Mouse (Mus musculus) urinary bladder, postnatal 36 days (tissue): Measurements from ENCODE around the gene Smim17.
A peak's percentile ranks its signal among the peaks of the same experiment; 100 is the strongest.
"Not testable (repeated sequence)": the region's sequence is repeated elsewhere in the genome, so short reads cannot be mapped to it uniquely, and the experiment has no call there.

Experiments used
- DNase-seq, 2 experiments: peaks; one replicate each; pipeline ENCODE4 v3.0.0; 2022; ENCODE audit warnings: low spot score in 2 of 2, mixed read lengths in 1 of 2

Smim17 gene

GRCm38 (mm10) chr7:6397996-6398975 is at the start of gene Smim17:
Gene Smim17, plus strand, starts transcription at chr7:6398715.
- peak; percentile 6 to 14 for DNase-seq

DNA sequence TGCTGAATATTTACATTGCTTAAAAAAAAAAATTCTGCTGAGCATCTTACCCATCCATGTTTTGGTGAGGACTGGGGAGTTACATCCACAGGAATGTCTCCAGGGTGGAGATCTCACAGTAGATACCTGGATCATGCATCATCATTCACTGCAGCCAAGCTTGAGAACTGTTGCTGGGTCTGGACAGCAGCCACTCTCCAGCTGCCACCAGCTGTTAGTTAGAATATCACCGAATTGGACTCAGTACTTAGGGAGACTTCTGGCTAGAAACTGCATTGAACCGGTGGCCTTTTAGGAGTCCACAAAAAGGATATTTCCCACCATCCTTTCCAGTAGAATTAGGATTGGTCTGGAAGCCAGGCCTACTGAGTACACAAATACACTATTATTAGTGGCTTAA is 40.4 kb upstream of the Smim17 start:
- DNase-seq = no peak

DNA sequence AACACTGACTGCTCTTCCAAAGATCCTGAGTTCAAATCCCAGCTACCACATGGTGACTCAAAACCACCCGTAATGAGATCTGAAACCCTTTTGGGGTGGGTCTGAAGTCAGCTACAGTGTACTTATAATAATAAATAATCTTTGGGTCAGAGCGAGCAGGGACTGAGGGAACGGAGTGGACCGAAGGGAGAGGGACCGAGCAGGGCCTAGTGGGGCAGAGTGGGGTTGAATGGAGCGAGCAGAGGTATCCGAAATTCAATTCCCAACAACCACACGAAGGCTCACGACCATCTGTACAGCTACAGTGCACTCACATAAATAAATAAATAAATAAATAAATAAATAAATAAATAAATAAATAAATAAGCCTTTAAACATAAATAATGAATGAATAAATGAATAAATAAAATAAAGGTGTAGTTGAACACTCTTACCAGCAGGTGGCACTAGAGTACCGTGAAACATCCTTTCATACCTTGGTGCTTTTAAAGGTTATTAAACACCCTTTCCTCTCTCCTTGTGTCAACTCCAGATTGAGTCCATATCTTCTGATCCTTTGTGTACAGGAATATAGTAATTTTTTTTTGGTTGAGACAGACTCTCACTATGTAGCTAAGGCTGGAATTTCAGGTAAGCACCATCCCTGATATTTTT is 39.5 kb upstream of the Smim17 start:
- no peak for DNase-seq

DNA sequence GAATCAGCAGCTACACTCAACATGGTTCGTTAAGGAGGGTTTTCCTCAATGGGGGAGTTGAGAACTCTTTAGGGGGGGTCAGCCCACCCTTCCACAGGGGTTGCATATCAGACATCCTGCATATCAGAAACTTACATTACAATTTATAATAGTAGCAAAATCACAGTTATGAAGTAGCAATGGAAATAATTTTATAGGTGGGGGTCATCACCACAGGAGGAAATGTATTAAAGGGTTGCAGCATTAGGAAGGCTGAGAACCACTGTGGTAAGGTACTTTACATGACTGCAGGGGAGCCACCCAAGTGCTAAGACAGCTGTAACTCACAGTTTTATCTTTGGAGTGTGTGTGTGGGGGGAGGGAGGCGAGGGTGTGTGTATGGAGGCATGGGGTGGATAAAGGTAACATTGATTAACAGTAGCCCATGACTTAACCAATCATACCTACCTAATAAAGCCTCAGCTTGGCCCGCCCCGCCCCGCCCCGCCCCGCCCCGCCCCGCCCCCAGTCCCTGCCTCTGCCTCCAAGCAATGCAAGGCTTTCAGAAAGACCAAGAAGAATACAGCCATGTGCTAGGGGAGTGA is 37.9 kb upstream of the Smim17 start:
- DNase-seq = no peak

- no peak for DNase-seq
Measured at GRCm38 (mm10) chr7:6361756-6362155, 36.8 kb upstream of the Smim17 start.

DNA sequence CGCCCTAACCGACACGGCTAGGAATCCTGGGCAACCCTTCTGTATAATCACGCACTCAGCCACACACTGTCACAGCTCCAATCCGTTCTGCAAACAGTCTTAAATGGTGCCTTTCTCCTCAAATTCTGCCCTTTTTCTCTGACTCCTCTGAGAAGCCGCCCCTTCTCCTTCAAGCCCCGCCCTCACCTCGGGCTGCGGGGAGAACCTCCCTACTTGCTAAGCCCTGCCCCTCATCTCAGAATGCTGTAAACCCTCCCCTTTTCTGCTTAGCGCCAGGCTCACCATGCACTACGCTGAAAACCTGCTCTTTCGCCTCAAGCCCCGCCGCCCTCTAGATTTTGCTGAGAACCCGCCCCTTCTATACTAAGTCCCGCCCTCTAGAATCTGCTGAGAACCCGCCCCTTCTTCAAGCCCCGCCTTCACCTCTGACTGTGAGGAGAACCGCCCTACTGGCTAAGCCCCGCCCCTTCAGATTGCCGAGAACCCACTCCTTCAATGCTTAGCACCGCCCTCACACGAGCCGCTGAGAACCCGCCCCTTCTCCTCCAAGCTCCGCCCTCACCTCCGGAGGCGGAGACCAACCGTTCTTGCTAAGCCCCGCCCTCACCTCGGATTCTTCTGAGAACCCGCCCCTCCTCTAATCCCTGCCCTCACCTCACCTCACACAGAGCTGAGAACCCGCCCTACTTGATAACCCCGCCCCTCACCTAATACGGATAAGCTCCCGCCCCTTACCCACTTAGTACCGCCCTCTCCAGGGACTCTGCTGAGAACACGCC is 36.1 kb upstream of the Smim17 start:
- peak; percentile 99 for DNase-seq

GRCm38 (mm10) chr7:6363047-6363488 is 35.4 kb upstream of the Smim17 start, which contains the start of gene Zfp78:
Gene Zfp78, plus strand, starts transcription at chr7:6363280.
- no peak for DNase-seq

DNA sequence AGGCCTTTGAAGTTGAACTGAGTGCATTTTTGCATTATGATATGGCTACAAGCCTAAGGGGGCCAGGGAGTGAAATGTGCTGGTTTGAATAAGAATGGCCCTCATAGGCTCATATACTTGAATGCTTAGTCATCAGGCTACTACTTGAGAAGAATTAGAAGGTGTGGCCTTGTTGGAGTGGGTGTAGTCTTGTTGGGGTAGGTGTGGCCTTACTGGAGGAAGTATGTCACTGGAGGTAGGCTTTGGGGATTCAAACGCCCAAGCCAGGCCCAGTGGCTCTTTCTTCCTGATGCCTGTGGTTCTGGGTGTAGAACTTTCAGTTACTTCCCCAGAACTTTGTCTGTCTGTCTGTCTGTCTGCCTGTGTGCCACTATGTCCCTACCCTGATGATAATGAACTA is 33.8 kb upstream of the Smim17 start:
- DNase-seq = no peak

DNA sequence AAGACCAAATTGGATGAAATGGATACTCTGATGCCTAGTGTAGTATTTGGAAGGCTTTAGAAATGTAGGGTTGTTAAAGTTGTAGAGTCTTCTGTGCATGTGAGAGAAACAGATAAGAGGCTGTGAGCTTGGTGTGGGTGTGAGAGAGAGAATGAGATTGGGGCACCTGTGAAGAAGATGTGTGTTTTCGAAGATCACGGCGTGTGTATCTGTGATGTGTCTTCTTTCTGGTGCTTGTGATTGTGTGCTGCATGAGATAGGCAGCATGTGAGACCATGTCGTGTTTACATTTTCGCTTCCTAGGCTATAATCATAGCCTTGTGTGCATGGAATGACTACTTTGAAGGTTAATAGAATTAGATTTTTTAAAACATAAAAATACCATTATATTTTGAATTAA is 31.3 kb upstream of the Smim17 start:
- DNase-seq = no peak

DNA sequence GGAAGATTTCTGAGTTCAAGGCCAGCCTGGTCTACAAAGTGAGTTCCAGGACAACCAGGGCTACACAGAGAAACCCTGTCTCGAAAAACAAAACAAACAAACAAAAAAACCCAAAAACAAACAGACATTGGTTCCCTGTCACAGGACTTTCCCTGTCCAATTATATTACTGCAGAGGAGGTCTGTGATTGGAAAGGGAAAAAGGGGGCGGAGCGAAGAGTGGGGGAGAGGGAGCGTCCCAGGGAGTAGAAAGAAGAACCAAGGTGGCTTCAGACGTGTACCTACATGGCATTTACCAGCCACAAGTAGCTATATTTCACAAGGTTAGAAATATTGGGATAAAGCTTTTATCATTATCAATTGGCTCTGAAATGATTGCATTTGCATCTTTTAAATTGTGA is 30.4 kb upstream of the Smim17 start:
- DNase-seq = not testable (repeated sequence)

DNA sequence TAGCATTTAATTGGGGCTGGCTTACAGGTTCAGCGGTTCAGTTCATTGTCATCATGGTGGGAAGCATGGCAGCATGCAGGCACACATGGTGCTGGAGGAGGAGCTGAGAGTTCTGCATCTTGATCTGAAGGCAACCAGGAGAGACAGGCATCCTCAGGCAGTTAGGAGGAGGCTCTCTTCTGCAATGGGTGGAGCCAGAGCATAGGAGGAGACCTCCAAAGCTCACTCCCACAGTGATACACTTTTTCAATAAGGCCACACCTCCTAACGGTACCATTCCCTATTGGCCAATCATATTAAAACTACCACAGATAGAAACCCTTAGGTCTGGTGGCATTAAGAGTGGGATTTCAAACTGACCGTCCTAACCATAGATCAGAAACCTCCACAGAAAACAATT is 29.1 kb upstream of the Smim17 start:
- DNase-seq = no peak

DNA sequence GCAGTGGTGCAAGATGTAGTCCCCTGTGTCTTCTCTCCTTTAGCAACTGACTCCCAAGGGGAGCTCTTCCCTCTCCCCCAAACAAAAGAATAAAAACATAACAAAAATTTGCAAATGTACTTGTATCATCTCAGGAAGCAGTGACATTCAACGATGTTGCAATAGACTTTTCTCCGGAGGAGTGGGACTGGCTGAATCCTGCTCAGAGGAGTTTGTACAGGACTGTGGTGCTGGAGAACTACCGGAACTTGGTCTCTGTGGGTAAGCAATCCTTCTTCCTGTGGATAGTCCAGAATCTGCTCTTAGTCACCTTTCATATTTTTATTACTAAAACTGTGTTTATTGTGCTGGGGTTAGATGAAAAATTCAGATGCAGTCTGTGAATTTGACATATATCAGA is 25.5 kb upstream of the Smim17 start:
- DNase-seq = no peak

DNA sequence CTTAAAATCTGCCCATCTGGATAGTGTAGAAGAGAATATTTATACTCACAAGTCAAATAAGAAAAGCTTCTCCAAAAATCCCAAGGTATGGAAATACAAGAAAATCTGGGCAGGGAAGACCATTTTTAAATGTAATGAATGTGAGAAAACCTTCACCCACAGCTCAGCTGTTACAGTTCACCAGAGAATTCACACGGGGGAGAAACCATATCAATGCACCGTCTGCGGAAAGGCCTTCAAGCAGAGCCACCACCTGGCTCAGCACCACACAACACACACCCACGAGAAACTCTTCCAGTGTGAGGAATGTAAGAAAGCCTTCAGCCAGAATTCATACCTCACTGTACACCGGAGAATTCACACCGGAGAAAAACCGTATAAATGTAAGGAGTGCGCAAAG is 20.1 kb upstream of the Smim17 start:
- no peak for DNase-seq

- no peak for DNase-seq
Measured at GRCm38 (mm10) chr7:6381431-6381830, 17.1 kb upstream of the Smim17 start.

DNA sequence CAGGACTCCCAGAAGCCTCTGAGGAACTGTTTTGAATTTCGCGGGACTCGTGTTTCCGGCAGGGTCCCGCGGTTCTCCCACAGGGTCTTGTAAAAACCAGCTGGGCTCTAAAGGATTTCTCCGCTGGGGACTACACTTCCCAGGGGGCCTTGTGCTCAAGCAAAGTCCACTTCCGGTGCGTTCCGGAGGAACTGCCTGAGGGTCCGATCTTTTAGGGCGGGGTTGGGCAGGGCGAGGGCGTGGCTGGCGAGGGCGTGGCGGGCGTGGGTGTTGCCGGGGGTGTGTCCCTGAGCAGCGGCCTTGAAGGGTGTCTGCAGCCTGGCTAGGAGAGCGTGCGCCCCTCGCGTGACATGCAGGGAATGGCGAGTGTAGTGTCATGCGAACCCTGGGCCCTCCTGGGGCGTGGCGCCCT is 15.5 kb upstream of the Smim17 start, which contains the start of gene Zfp28:
TSS of gene Zfp28 (plus strand) at position 252 of the 412 bp plus-strand sequence.
- DNase-seq = peak; percentile 87 to 93

GRCm38 (mm10) chr7:6384011-6384410 is 14.5 kb upstream of the Smim17 start:
- DNase-seq = no peak

- DNase-seq = no peak
Measured at GRCm38 (mm10) chr7:6386995-6387394, 11.5 kb upstream of the Smim17 start.

DNA sequence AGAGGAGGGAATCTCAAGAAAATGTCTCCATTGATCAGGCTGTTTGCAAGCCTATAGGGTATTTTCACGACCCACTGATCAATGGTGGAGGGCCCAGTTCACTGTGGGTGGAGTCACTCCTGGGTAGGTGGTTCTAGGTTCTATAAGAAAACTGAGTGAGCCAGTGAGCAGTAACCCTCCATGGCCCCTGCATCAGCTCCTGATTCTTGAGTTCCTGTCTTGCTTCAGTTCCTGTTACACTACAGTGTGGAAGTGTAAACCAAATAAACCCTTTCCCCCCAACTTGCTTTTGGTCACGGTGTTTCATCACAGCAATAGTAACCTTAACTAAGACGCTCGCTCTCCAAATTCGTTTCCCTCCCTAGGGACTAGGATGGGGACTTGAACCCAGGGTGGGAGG is 9.5 kb upstream of the Smim17 start:
- no peak for DNase-seq

GRCm38 (mm10) chr7:6389449-6389848 is 9.1 kb upstream of the Smim17 start:
- DNase-seq = no peak

- DNase-seq = peak; percentile 93 to 94
Measured at GRCm38 (mm10) chr7:6410043-6410442, 11.5 kb downstream of the Smim17 start, which contains the start of gene Gm20715. Gene Gm20715, plus strand, starts transcription at chr7:6410277.

GRCm38 (mm10) chr7:6414626-6415441 is 16.3 kb downstream of the Smim17 start:
- DNase-seq = no peak
